Mouse (Mus musculus) heart, adult 2 months (tissue): ENCODE measurements around the gene Lrrn2.

Experiments
- CTCF ChIP-seq: fragments of 200-600 bp; IDR thresholded peaks from 2 replicates; pipeline ENCODE4 v1.8.1; 2022; ENCODE audit warnings: antibody characterized with exemption, mild to moderate bottlenecking, moderate library complexity
- EP300 ChIP-seq: fragments of 200-500 bp; IDR thresholded peaks from 2 replicates; pipeline ENCODE4 v1.6.1; 2011; ENCODE audit warnings: low read depth, low read length, control low read depth; ENCODE audit not compliant: insufficient read depth
- POLR2A ChIP-seq: fragments of 200-500 bp; IDR thresholded peaks from 2 replicates; pipeline ENCODE4 v1.6.1; 2011; ENCODE audit warnings: mild to moderate bottlenecking, low read depth, low read length, control low read depth; ENCODE audit not compliant: insufficient read depth

GRCm38 (mm10) chr1:132851296-132851695 lies 28.8 kb upstream of the Lrrn2 start:
- TF ChIP-seq CTCF: no peak
- TF ChIP-seq POLR2A: no peak
- no peak for TF ChIP-seq EP300
